Mouse (Mus musculus): Measurements from ENCODE around the gene Zfp993. TPM values are rescaled to one million over a fixed set of nuclear protein-coding genes. Genes with fewer than 3 reads are reported as not detected.
"Not testable (repeated sequence)": the region's sequence is repeated elsewhere in the genome, so short reads cannot be mapped to it uniquely, and the experiment has no call there.

Zfp993 gene
- 1.2 and 1.8 TPM in 2 replicates for total RNA-seq (2014; rRNA removed)
- 1.2 and 1.6 TPM in 2 replicates for polyA plus RNA-seq (2015; fragmentation: Nextera tagmentation; extraction: Ambion mirVana)

DNA sequence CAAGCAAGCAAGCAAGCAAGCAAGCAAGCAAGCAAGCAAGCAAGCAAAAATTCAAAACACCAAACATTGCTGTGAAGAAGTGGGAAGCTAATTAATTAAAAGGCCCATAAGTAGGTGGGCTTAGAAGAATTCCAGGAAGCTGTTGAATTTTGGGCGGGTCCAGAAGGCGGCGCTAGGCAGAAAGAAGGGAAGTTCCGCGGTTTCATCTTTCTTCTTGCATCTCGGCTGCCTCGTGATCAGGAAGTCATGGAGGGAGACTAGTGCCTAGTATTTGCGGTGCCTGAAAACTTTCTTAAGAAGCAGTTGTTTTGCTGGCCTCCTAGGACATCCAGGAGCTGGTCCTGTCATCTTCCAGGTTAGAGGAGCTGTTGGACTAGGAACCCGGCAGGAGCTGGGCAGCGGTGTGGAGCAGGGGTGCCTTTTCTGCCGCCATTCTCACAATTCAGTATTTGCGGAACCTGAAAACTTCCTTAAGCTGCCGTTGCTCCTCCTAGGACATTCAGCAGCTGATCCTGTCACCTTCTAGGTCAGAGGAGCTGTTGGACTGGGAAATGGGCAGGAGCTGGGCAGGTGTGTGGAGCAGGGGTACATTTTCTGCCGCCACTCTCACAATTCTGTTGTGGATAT lies at the start of gene Zfp993:
Gene Zfp993, plus strand, starts transcription at position 188 of the 627 bp plus-strand sequence.
- no CpG with 5 or more reads among the region's 14 CpGs for WGBS
- not testable (repeated sequence) for ATAC-seq; H3K27me3 ChIP-seq (ENCODE audit: insufficient read depth, low read length)

GRCm38 (mm10) chr4:146579905-146580873 lies 30.6 kb upstream of the Zfp993 start:
- not testable (repeated sequence) for H3K4me1 ChIP-seq (ENCODE audit: insufficient read depth); H3K4me2 ChIP-seq (ENCODE audit: low read depth); H3K36me3 ChIP-seq (ENCODE audit: insufficient read depth); H3K9me3 ChIP-seq (ENCODE audit: low read length); H3K27ac ChIP-seq (ENCODE audit: low read depth, low read length); H3K27me3 ChIP-seq (ENCODE audit: insufficient read depth, low read length); H3K9ac ChIP-seq; H3K4me3 ChIP-seq (ENCODE audit: low read depth, low read length); DNase-seq
- peak; percentile 42 for ATAC-seq
- WGBS: under 1% methylated on average over 14 of the region's 111 CpGs

More for the DNA sequence above, at the start of gene Zfp993:
- not testable (repeated sequence) for DNase-seq; H3K27ac ChIP-seq (ENCODE audit: low read depth, low read length); H3K4me1 ChIP-seq (ENCODE audit: insufficient read depth); H3K36me3 ChIP-seq (ENCODE audit: insufficient read depth); H3K9ac ChIP-seq; H3K9me3 ChIP-seq (ENCODE audit: low read length); H3K4me2 ChIP-seq (ENCODE audit: low read depth); H3K4me3 ChIP-seq (ENCODE audit: low read depth, low read length)

DNA sequence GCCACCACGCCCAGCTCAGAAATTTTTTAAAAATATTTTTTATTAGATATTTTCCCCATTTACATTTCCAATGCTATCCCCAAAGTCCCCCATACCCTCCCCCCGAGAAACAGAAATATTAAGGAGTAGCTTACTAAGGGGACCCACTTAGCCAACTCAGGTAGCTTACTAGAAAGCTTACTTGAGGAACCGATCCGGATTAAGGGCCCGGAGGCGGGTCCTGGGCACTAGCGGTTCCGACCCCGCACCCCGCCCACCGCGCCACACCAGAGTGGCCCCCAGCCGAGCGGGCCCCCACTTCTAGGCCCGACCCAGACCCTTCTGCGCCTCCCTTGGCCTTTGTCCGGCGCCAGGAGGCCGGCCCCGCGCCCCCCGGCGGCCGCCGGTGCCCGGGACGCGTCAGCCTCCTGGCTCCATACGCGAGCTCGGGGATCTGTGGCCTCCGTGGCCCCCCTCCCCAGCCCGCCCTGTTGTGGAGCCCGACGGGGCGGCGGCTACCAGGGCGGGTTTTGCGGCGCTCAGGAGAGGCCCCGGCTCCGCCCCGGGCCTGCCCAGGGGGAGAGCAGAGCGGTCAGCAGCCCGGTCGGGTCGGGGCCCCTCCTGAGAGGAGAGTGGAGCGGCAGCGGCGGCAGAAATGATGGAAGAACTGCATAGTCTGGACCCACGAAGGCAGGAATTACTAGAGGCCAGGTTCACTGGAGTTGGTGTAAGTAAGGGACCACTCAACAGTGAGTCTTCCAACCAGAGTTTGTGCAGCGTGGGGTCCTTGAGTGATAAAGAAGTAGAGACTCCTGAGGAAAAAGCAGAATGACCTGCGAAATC lies 7.0 kb upstream of the Zfp993 start:
- H3K9ac ChIP-seq; H3K4me1 ChIP-seq (ENCODE audit: insufficient read depth); H3K36me3 ChIP-seq (ENCODE audit: insufficient read depth); H3K27me3 ChIP-seq (ENCODE audit: insufficient read depth, low read length); H3K4me3 ChIP-seq (ENCODE audit: low read depth, low read length); H3K4me2 ChIP-seq (ENCODE audit: low read depth); DNase-seq; H3K27ac ChIP-seq (ENCODE audit: low read depth, low read length); H3K9me3 ChIP-seq (ENCODE audit: low read length): not testable (repeated sequence)
- WGBS: 7% methylated on average over 27 of the region's 53 CpGs
- ATAC-seq: peak; percentile 81

GRCm38 (mm10) chr4:146644367-146644766 lies 33.6 kb downstream of the Zfp993 start:
- H3K4me3 ChIP-seq (ENCODE audit: low read depth, low read length); H3K27ac ChIP-seq (ENCODE audit: low read depth, low read length); H3K9me3 ChIP-seq (ENCODE audit: low read length); H3K9ac ChIP-seq; H3K27me3 ChIP-seq (ENCODE audit: insufficient read depth, low read length); H3K36me3 ChIP-seq (ENCODE audit: insufficient read depth); DNase-seq; H3K4me2 ChIP-seq (ENCODE audit: low read depth); H3K4me1 ChIP-seq (ENCODE audit: insufficient read depth); ATAC-seq: not testable (repeated sequence)
- no CpG with 5 or more reads among the region's 4 CpGs for WGBS

GRCm38 (mm10) chr4:146649641-146650040 lies 38.9 kb downstream of the Zfp993 start:
- no CpG with 5 or more reads among the region's 2 CpGs for WGBS
- not testable (repeated sequence) for H3K4me2 ChIP-seq (ENCODE audit: low read depth); H3K36me3 ChIP-seq (ENCODE audit: insufficient read depth); H3K4me3 ChIP-seq (ENCODE audit: low read depth, low read length); H3K9me3 ChIP-seq (ENCODE audit: low read length); DNase-seq; ATAC-seq; H3K27ac ChIP-seq (ENCODE audit: low read depth, low read length); H3K27me3 ChIP-seq (ENCODE audit: insufficient read depth, low read length); H3K4me1 ChIP-seq (ENCODE audit: insufficient read depth); H3K9ac ChIP-seq

DNA sequence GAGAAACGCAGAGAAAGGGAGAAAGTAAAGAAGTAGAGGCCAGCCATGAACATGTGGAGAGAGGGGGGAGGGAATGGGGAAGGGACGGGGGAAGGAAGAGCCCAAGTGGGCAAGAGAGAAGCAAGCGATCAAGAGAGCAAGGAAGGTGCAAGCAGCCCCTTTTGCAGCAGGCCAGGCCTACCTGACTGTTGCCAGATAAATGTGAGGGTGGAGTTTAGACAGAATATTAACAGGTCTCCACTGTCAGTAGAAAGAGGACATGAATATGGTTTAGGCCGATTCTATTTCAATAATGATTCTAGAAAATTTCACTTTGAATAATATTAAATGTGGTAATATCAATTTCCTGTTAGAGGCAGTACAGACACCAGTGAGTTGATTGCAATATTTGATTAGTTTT lies 39.4 kb downstream of the Zfp993 start:
- not testable (repeated sequence) for H3K4me2 ChIP-seq (ENCODE audit: low read depth); H3K27ac ChIP-seq (ENCODE audit: low read depth, low read length); H3K9ac ChIP-seq; H3K4me1 ChIP-seq (ENCODE audit: insufficient read depth); H3K9me3 ChIP-seq (ENCODE audit: low read length); H3K36me3 ChIP-seq (ENCODE audit: insufficient read depth); DNase-seq; H3K4me3 ChIP-seq (ENCODE audit: low read depth, low read length); H3K27me3 ChIP-seq (ENCODE audit: insufficient read depth, low read length); ATAC-seq
- 95% methylated on average over 1 of the region's 4 CpGs for WGBS

- not testable (repeated sequence) for H3K27me3 ChIP-seq (ENCODE audit: insufficient read depth, low read length); H3K9me3 ChIP-seq (ENCODE audit: low read length); H3K4me3 ChIP-seq (ENCODE audit: low read depth, low read length); ATAC-seq; DNase-seq; H3K9ac ChIP-seq; H3K4me2 ChIP-seq (ENCODE audit: low read depth); H3K36me3 ChIP-seq (ENCODE audit: insufficient read depth); H3K4me1 ChIP-seq (ENCODE audit: insufficient read depth); H3K27ac ChIP-seq (ENCODE audit: low read depth, low read length)
- 86% methylated on average over 1 of the region's 5 CpGs for WGBS
Measured at GRCm38 (mm10) chr4:146650639-146651038, 39.9 kb downstream of the Zfp993 start.

Other genes starting within 250 kb of the Zfp993 start
- gene Zfp992, start 161.9 kb upstream of the Zfp993 start, total RNA-seq (2014; rRNA removed): 2.1 and 3.3 TPM in 2 replicates
- gene Zfp992, start 161.9 kb upstream of the Zfp993 start, polyA plus RNA-seq (2015; fragmentation: Nextera tagmentation; extraction: Ambion mirVana): 0.78 and 1.1 TPM in 2 replicates
- 0.05 and 0.31 TPM in 2 replicates for gene Zfp981, start 108.9 kb upstream of the Zfp993 start, total RNA-seq (2014; rRNA removed)
- gene Zfp981, start 108.9 kb upstream of the Zfp993 start, polyA plus RNA-seq (2015; fragmentation: Nextera tagmentation; extraction: Ambion mirVana): 0.10 TPM in 1 of 2 replicates, not detected in the other